Mouse (Mus musculus): Measurements from ENCODE around the gene Foxj3. TPM values are rescaled to one million over a fixed set of nuclear protein-coding genes. Genes with fewer than 3 reads are reported as not detected.
A peak's percentile ranks its signal among the peaks of the same experiment; 100 is the strongest.
"Not testable (repeated sequence)": the region's sequence is repeated elsewhere in the genome, so short reads cannot be mapped to it uniquely, and the experiment has no call there.

Gene Foxj3
- total and polyA plus RNA-seq, 3 experiments, result 12.5 to 51.8 (median 27.0) TPM

GRCm38 (mm10) chr4:119609488-119609887 is 72.7 kb downstream of the Foxj3 start:
- H3K9me3 ChIP-seq (replicated peaks), result no peaks in the 10 kb centered on the region
- DNase-seq (ENCODE audit: low spot score), result peak; percentile 81
- ATAC-seq (ENCODE audit: extremely low read depth, insufficient number of reproducible peaks, low FRiP score, poor library complexity, severe bottlenecking), result peak; percentile 100

GRCm38 (mm10) chr4:119614078-119614477 is 77.3 kb downstream of the Foxj3 start:
- H3K4me3 ChIP-seq (ENCODE audit: low read depth, low read length), result no peak overlapping the region
- ATAC-seq (ENCODE audit: extremely low read depth, insufficient number of reproducible peaks, low FRiP score, poor library complexity, severe bottlenecking), result no peak
- H3K27me3 ChIP-seq (ENCODE audit: insufficient read depth, low read length), result no peaks in the 10 kb centered on the region
- peaks cover 40% of the 10 kb centered on the region for H3K36me3 ChIP-seq (replicated peaks)
- no peaks in the 10 kb centered on the region for H3K9me3 ChIP-seq (replicated peaks)
- H3K4me1 ChIP-seq (ENCODE audit: insufficient read depth, low read depth, low read length), result peaks cover 29% of the 10 kb centered on the region
- TF ChIP-seq CTCF (IDR thresholded peaks at IDR 0.05; ENCODE audit: low read depth, low read length), result no peak
- no peak for TF ChIP-seq TAL1 (conservative IDR thresholded peaks at IDR 0.05; ENCODE audit: low read depth, low read length)
- no peak for TF ChIP-seq GATA1 (IDR thresholded peaks at IDR 0.05; ENCODE audit: borderline replicate concordance, low read length)
- no peak for TF ChIP-seq POLR2AphosphoS5 (IDR thresholded peaks at IDR 0.05; ENCODE audit: insufficient replicate concordance, low read depth, low read length)
- TF ChIP-seq GATA2 (IDR thresholded peaks at IDR 0.05; ENCODE audit: borderline replicate concordance, low read depth, low read length), result no peak
- no peak for DNase-seq (ENCODE audit: low spot score)

More at GRCm38 (mm10) chr4:119609488-119609887, 72.7 kb downstream of the Foxj3 start:
- H3K27me3 ChIP-seq (ENCODE audit: insufficient read depth, low read length), result no peaks in the 10 kb centered on the region
- no peak overlapping the region; the same call in 1 of the 2 replicates for H3K4me3 ChIP-seq (ENCODE audit: low read depth, low read length)
- H3K4me1 ChIP-seq (ENCODE audit: insufficient read depth, low read depth, low read length), result peaks cover 37% of the 10 kb centered on the region
- TF ChIP-seq GATA2 (IDR thresholded peaks at IDR 0.05; ENCODE audit: borderline replicate concordance, low read depth, low read length), result no peak
- no peak for TF ChIP-seq CTCF (IDR thresholded peaks at IDR 0.05; ENCODE audit: low read depth, low read length)
- no peak for TF ChIP-seq POLR2AphosphoS5 (IDR thresholded peaks at IDR 0.05; ENCODE audit: insufficient replicate concordance, low read depth, low read length)
- TF ChIP-seq TAL1 (conservative IDR thresholded peaks at IDR 0.05; ENCODE audit: low read depth, low read length), result peak; percentile 49; the same call in 1 of the 2 replicates
- H3K36me3 ChIP-seq (replicated peaks), result peaks cover 33% of the 10 kb centered on the region

GRCm38 (mm10) chr4:119614724-119615123 is 77.9 kb downstream of the Foxj3 start:
- DNase-seq (ENCODE audit: low spot score) (no peak), ATAC-seq (ENCODE audit: extremely low read depth, insufficient number of reproducible peaks, low FRiP score, poor library complexity, severe bottlenecking) (no peak)
- TF ChIP-seq GATA2 (IDR thresholded peaks at IDR 0.05; ENCODE audit: borderline replicate concordance, low read depth, low read length), result no peak
- peaks cover 23% of the 10 kb centered on the region for H3K4me1 ChIP-seq (ENCODE audit: insufficient read depth, low read depth, low read length)
- no peaks in the 10 kb centered on the region for H3K27me3 ChIP-seq (ENCODE audit: insufficient read depth, low read length)
- peaks cover 45% of the 10 kb centered on the region for H3K36me3 ChIP-seq (replicated peaks)
- no peaks in the 10 kb centered on the region for H3K9me3 ChIP-seq (replicated peaks)
- no peak overlapping the region for H3K4me3 ChIP-seq (ENCODE audit: low read depth, low read length)

- DNase-seq (ENCODE audit: low spot score) (no peak), ATAC-seq (ENCODE audit: extremely low read depth, insufficient number of reproducible peaks, low FRiP score, poor library complexity, severe bottlenecking) (no peak)
- no peak overlapping the region for H3K4me3 ChIP-seq (ENCODE audit: low read depth, low read length)
- H3K9me3 ChIP-seq (replicated peaks), result no peaks in the 10 kb centered on the region
- H3K4me1 ChIP-seq (ENCODE audit: insufficient read depth, low read depth, low read length), result peaks cover 2% of the 10 kb centered on the region; the same call in 1 of the 2 replicates
- H3K27me3 ChIP-seq (ENCODE audit: insufficient read depth, low read length), result no peaks in the 10 kb centered on the region
- peaks cover 79% of the 10 kb centered on the region for H3K36me3 ChIP-seq (replicated peaks)
- no peak for TF ChIP-seq POLR2AphosphoS5 (IDR thresholded peaks at IDR 0.05; ENCODE audit: insufficient replicate concordance, low read depth, low read length)
- TF ChIP-seq CTCF (IDR thresholded peaks at IDR 0.05; ENCODE audit: low read depth, low read length), result no peak
- TF ChIP-seq TAL1 (conservative IDR thresholded peaks at IDR 0.05; ENCODE audit: low read depth, low read length), result no peak
- TF ChIP-seq GATA2 (IDR thresholded peaks at IDR 0.05; ENCODE audit: borderline replicate concordance, low read depth, low read length), result no peak
- no peak for TF ChIP-seq GATA1 (IDR thresholded peaks at IDR 0.05; ENCODE audit: borderline replicate concordance, low read length)
These were observed 89.4 kb downstream of the Foxj3 start for GRCm38 (mm10) chr4:119626081-119626645.

GRCm38 (mm10) chr4:119626876-119627275 is 90.1 kb downstream of the Foxj3 start:
- Histone ChIP-seq H3K4me3 (ENCODE audit: low read depth, low read length) (no peak overlapping the region), H3K36me3 (replicated peaks) (peaks cover 80% of the 10 kb centered on the region), H3K27me3 (ENCODE audit: insufficient read depth, low read length) (no peaks in the 10 kb centered on the region), H3K4me1 (ENCODE audit: insufficient read depth, low read depth, low read length) (peaks cover 2% of the 10 kb centered on the region; the same call in 1 of the 2 replicates), H3K9me3 (replicated peaks) (no peaks in the 10 kb centered on the region)
- no peak for ATAC-seq (ENCODE audit: extremely low read depth, insufficient number of reproducible peaks, low FRiP score, poor library complexity, severe bottlenecking)
- DNase-seq (ENCODE audit: low spot score), result no peak
- TF ChIP-seq POLR2AphosphoS5 (IDR thresholded peaks at IDR 0.05; ENCODE audit: insufficient replicate concordance, low read depth, low read length) (no peak), GATA2 (IDR thresholded peaks at IDR 0.05; ENCODE audit: borderline replicate concordance, low read depth, low read length) (no peak), GATA1 (IDR thresholded peaks at IDR 0.05; ENCODE audit: borderline replicate concordance, low read length) (no peak), CTCF (IDR thresholded peaks at IDR 0.05; ENCODE audit: low read depth, low read length) (no peak), TAL1 (conservative IDR thresholded peaks at IDR 0.05; ENCODE audit: low read depth, low read length) (no peak)

GRCm38 (mm10) chr4:119627317-119627716 is 90.5 kb downstream of the Foxj3 start:
- Histone ChIP-seq H3K27me3 (ENCODE audit: insufficient read depth, low read length) (no peaks in the 10 kb centered on the region), H3K36me3 (replicated peaks) (peaks cover 80% of the 10 kb centered on the region), H3K4me1 (ENCODE audit: insufficient read depth, low read depth, low read length) (peaks cover 2% of the 10 kb centered on the region; the same call in 1 of the 2 replicates), H3K4me3 (ENCODE audit: low read depth, low read length) (no peak overlapping the region), H3K9me3 (replicated peaks) (no peaks in the 10 kb centered on the region)
- DNase-seq (ENCODE audit: low spot score) (no peak), ATAC-seq (ENCODE audit: extremely low read depth, insufficient number of reproducible peaks, low FRiP score, poor library complexity, severe bottlenecking) (no peak)
- TF ChIP-seq TAL1 (conservative IDR thresholded peaks at IDR 0.05; ENCODE audit: low read depth, low read length), result no peak
- no peak for TF ChIP-seq GATA2 (IDR thresholded peaks at IDR 0.05; ENCODE audit: borderline replicate concordance, low read depth, low read length)
- TF ChIP-seq GATA1 (IDR thresholded peaks at IDR 0.05; ENCODE audit: borderline replicate concordance, low read length), result no peak
- TF ChIP-seq POLR2AphosphoS5 (IDR thresholded peaks at IDR 0.05; ENCODE audit: insufficient replicate concordance, low read depth, low read length), result no peak
- TF ChIP-seq CTCF (IDR thresholded peaks at IDR 0.05; ENCODE audit: low read depth, low read length), result no peak

GRCm38 (mm10) chr4:119628363-119628762 is 91.6 kb downstream of the Foxj3 start:
- not testable (repeated sequence) for DNase-seq (ENCODE audit: low spot score); H3K9me3 ChIP-seq (replicated peaks); H3K4me3 ChIP-seq (ENCODE audit: low read depth, low read length); ATAC-seq (ENCODE audit: extremely low read depth, insufficient number of reproducible peaks, low FRiP score, poor library complexity, severe bottlenecking); H3K4me1 ChIP-seq (ENCODE audit: insufficient read depth, low read depth, low read length); H3K27me3 ChIP-seq (ENCODE audit: insufficient read depth, low read length)
- peaks cover 80% of the 10 kb centered on the region for H3K36me3 ChIP-seq (replicated peaks)

Data from G1E (cell line).